Mouse (Mus musculus): ENCODE measurements around the gene Cradd. TPM values are rescaled to one million over a fixed set of nuclear protein-coding genes. Genes with fewer than 3 reads are reported as not detected.

Gene Cradd
- 10 to 100 TPM; 10.5 to 12.0 TPM for total RNA-seq (2021)
- long read RNA-seq, experiment 1, transcript Cradd-201 (3 exons, 1,661 nt), result major isoform, 9 of 17 reads
- long read RNA-seq, experiment 1, partial matches to known transcripts, result 0 of 17 reads
- long read RNA-seq, experiment 1, other reads (novel, unspliced or antisense), result 7 of 17 reads
- long read RNA-seq, experiment 2, transcript Cradd-201 (3 exons, 1,661 nt), result major isoform, 9 of 11 reads
- long read RNA-seq, experiment 2, partial matches to known transcripts, result 0 of 11 reads
- long read RNA-seq, experiment 2, other reads (novel, unspliced or antisense), result 2 of 11 reads

GRCm38 (mm10) chr10:95323393-95324277 lies at the start of gene Cradd:
Gene Cradd (minus strand): TSS chr10:95324133.
- DNase-seq, result peak; percentile 72
- intact Hi-C loops (cut with DNase I; ENCODE audit: low total_unique reads), result loop anchor here (5.0 kb wide), 1 partner anchor 326 kb away; no protein-coding TSS in a partner anchor

DNA sequence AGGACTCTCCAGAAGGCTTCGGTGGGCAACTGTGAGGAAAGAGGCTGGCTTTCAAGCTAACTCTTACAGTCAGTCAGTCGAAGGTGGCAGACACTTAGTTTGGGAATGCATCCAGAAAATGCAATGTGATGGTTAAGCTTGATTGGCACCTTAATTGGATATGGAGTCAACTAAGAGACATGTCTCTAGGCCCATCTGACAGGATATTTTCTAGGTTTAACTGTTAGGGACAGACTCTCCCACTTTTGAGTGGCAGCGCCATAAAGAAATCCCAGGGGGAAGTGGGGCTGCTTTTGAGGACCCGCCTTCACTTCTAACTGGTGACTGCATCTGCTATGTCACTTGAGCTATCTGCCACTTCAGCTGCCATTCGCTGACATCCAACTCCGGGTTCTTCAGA lies 49.4 kb upstream of the Cradd start:
- intact Hi-C loops (cut with DNase I; ENCODE audit: low total_unique reads), result no loop called here
- no peak for DNase-seq

GRCm38 (mm10) chr10:95371942-95372341 lies 48.0 kb upstream of the Cradd start:
- intact Hi-C loops (cut with DNase I; ENCODE audit: low total_unique reads), result no loop called here
- no peak for DNase-seq

- intact Hi-C loops (cut with DNase I; ENCODE audit: low total_unique reads), result no loop called here
- DNase-seq, result no peak
These were observed 45.3 kb upstream of the Cradd start for GRCm38 (mm10) chr10:95369190-95369589.

- no peak for DNase-seq
- intact Hi-C loops (cut with DNase I; ENCODE audit: low total_unique reads), result no loop called here
These were observed 44.2 kb upstream of the Cradd start for GRCm38 (mm10) chr10:95368151-95368550.

GRCm38 (mm10) chr10:95367661-95368089 lies 43.7 kb upstream of the Cradd start:
- intact Hi-C loops (cut with DNase I; ENCODE audit: low total_unique reads), result no loop called here
- no peak for DNase-seq

- intact Hi-C loops (cut with DNase I; ENCODE audit: low total_unique reads), result no loop called here
- no peak for DNase-seq
These were observed 43.3 kb upstream of the Cradd start for GRCm38 (mm10) chr10:95367241-95367640.

DNA sequence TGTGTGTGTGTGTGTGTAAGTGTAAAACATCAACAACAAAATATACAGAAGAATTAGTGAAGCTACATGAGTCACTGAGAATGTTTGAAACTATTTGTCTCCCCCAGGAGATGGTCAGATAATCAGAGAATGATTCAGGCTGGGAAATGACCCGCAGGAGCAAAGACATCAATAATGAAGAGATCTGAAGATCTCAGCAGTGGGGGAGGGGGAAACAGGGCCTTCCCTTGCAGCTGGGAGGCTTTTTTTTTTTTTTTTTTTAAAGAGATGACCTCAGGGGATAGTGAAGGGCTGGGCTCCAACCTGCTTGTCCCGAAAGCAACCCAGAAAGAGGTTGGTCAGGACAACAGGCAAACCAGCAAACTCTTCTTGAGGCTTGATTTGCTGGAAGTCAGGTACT lies 38.4 kb upstream of the Cradd start:
- intact Hi-C loops (cut with DNase I; ENCODE audit: low total_unique reads), result no loop called here
- DNase-seq, result peak; percentile 52

DNA sequence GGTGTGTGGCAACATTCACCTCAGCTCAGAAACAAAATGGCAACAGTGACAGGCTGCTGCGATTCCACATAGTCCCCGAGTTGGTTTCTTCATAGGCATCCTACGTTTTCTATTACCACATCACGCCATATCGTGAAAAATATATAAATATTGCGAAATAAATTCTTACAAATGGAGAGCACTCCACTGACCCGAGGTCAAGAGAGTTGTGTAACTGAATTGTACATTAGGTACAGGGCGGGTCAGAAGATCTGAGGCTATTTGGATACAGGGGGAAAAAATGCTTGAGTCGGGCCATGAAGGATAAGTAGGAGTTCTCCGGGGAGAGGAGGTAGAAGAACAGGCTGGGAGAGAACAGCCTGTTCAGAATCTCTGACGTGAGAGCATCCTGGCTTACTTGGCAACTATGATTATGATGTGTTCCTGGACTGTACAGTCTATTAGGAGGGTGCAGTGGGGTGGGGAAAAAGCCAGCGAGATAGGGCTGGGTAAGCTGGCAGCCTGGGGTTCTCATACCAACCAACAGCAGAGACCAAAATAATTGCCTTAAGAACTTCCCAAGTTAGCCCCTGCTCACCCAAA lies 37.4 kb upstream of the Cradd start:
- no peak for DNase-seq
- intact Hi-C loops (cut with DNase I; ENCODE audit: low total_unique reads), result no loop called here

DNA sequence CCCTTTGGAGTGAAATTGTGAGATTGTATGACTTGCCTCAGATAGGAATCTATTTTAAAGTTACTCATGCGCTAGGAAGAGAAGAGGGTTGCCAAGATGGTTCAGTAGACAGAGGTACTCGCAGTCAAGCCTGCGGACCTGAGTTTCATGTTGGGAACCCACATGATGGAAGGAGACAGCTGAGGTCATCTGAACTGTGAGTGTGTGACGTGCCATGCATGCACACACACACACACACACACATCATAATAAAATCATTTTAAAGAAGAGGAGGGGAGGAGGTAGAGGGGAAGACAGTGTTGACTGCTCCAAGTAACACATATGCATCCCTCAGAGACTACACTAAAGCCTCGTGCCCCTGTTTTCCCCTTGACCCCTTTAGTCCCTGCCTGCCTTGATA lies 36.1 kb upstream of the Cradd start:
- intact Hi-C loops (cut with DNase I; ENCODE audit: low total_unique reads), result no loop called here
- no peak for DNase-seq

DNA sequence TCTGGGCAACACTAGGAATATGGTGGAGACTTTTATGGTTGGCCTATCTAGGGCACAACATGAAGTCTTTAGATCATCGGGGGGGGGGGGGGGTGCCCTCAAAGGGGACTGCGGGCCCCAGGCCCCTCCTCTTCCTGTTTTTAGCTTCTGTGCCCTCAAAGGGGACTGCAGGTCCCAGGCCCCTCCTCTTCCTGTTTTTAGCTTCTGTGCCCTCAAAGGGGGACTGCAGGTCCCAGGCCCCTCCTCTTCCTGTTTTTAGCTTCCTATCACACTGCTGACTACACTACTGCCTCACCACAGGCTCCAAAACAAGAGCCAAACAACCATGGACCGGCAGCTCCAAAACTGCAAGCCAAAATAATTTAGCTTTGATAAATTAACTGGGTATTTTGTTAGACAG lies 33.8 kb upstream of the Cradd start:
- intact Hi-C loops (cut with DNase I; ENCODE audit: low total_unique reads), result no loop called here
- no peak for DNase-seq

DNA sequence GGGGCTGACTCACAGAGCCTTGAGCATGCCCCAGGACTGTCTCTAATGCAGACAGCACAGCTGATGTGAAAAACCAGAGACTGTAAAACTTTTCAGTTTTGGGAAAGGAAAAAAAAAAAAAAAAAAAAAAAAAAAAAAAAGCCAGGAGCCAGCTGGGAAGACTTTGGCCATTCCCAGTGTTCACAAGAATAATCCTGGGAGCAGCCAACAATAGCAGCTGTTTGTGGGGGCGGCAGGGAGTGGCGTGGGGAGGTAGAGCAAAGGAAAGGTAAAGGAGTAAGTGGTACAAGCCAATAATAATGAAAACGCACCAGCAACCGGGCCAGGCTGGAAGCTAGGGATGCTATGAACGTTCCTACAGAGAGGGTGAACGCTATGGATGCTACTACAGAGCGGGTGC lies 32.8 kb upstream of the Cradd start:
- no peak for DNase-seq
- intact Hi-C loops (cut with DNase I; ENCODE audit: low total_unique reads), result no loop called here

GRCm38 (mm10) chr10:95355678-95356268 lies 31.8 kb upstream of the Cradd start:
- intact Hi-C loops (cut with DNase I; ENCODE audit: low total_unique reads), result no loop called here
- peak; percentile 12 for DNase-seq

DNA sequence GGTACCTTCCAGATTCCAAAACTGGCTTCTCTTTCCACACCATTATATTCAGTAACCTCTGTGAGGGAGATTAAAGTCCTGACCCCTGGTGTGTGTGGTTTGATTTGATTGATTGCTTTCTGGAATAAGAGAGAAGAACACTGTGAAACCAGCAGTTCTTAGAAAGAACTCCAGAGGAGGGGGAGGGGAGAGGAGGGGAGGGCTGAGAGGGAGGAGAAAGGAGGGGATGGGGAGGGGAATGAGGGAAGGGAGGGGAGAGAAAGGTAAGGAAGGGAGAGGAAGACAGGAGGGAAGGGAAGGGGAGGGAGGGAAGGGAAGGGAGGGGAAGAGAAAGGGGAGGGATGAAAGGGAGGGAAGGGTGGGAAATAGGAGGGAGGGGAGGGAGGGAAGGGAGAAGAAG lies 30.7 kb upstream of the Cradd start:
- intact Hi-C loops (cut with DNase I; ENCODE audit: low total_unique reads), result no loop called here
- no peak for DNase-seq

GRCm38 (mm10) chr10:95354047-95354446 lies 30.1 kb upstream of the Cradd start:
- intact Hi-C loops (cut with DNase I; ENCODE audit: low total_unique reads), result no loop called here
- no peak for DNase-seq

GRCm38 (mm10) chr10:95348457-95348856 lies 24.5 kb upstream of the Cradd start:
- intact Hi-C loops (cut with DNase I; ENCODE audit: low total_unique reads), result no loop called here
- DNase-seq, result no peak

GRCm38 (mm10) chr10:95347776-95348175 lies 23.8 kb upstream of the Cradd start:
- intact Hi-C loops (cut with DNase I; ENCODE audit: low total_unique reads), result no loop called here
- no peak for DNase-seq

DNA sequence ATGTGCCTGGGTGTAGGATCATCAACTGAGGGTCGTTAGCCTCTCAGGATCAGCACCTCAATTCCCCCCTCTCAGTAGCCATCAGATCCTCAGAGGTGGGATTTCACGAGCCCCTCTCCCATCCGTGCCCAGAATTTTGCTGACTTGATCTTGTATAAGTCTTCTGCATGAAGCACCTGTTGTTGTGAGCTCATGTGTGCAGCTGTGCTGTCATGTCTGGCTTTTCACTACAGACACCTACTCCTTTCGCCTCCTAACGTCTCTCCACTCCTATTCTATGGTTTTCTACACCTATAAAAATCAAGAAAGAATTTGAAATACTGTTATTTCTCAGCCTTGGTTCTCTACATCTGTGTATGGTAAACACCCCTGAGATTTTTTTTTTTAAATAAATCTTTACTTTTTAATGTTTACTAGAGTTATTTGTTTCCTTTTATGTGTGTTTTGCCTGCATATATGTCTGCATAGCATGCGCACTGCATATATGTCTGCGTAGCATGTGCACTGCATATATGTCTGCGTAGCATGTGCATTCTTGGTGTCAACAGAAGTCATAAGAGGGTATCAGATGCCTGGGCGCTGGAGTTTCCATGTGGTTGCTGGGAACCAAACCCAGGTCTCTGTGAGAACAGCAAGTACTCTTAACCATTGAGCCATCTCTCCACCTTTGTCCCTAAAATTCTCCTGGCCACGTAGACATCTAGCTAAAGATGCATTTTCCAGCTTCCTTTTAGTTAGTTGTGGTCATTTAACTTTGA lies 19.1 kb upstream of the Cradd start:
- DNase-seq, result no peak
- intact Hi-C loops (cut with DNase I; ENCODE audit: low total_unique reads), result no loop called here

- intact Hi-C loops (cut with DNase I; ENCODE audit: low total_unique reads), result no loop called here
- DNase-seq, result no peak
These were observed 16.7 kb upstream of the Cradd start for GRCm38 (mm10) chr10:95340676-95341075.
